Mouse (Mus musculus): Measurements from ENCODE around the gene Zdhhc7. TPM values are rescaled to one million over a fixed set of nuclear protein-coding genes. Genes with fewer than 3 reads are reported as not detected.

Gene Zdhhc7
- polyA plus RNA-seq, 1 experiment: 39.3 TPM

GRCm38 (mm10) chr8:120051006-120051405 is 50.3 kb downstream of the Zdhhc7 start:
- DNase-seq: no peak
- 30% methylated on average over 4 of the region's 4 CpGs for whole genome bisulfite sequencing
- TF ChIP-seq CTCF (IDR thresholded peaks at IDR 0.05; ENCODE audit: borderline replicate concordance, insufficient read depth, low read depth, low read length) (no peak), POLR2A (IDR thresholded peaks at IDR 0.05; ENCODE audit: borderline replicate concordance, insufficient read depth, low read length) (no peak)
- Histone ChIP-seq H3K27me3 (ENCODE audit: control insufficient read depth, insufficient read depth, low read length) (no peaks in the 10 kb centered on the region), H3K4me1 (ENCODE audit: control insufficient read depth, insufficient read depth, low read length) (peaks cover 22% of the 10 kb centered on the region), H3K4me3 (replicated peaks; ENCODE audit: insufficient read depth, low read depth, low read length) (no peak overlapping the region), H3K27ac (ENCODE audit: insufficient read depth, low read length) (no peak overlapping the region)

- Histone ChIP-seq H3K27me3 (ENCODE audit: control insufficient read depth, insufficient read depth, low read length) (no peaks in the 10 kb centered on the region), H3K27ac (ENCODE audit: insufficient read depth, low read length) (no peak overlapping the region), H3K4me1 (ENCODE audit: control insufficient read depth, insufficient read depth, low read length) (peaks cover 24% of the 10 kb centered on the region), H3K4me3 (replicated peaks; ENCODE audit: insufficient read depth, low read depth, low read length) (no peak overlapping the region)
- 63% methylated on average over 10 of the region's 10 CpGs for WGBS
- TF ChIP-seq POLR2A (IDR thresholded peaks at IDR 0.05; ENCODE audit: borderline replicate concordance, insufficient read depth, low read length) (no peak), CTCF (IDR thresholded peaks at IDR 0.05; ENCODE audit: borderline replicate concordance, insufficient read depth, low read depth, low read length) (no peak)
- peak in 1 of 2 experiments; percentile 50 for DNase-seq
Observed at GRCm38 (mm10) chr8:120050376-120050775, 50.9 kb downstream of the Zdhhc7 start.

DNA sequence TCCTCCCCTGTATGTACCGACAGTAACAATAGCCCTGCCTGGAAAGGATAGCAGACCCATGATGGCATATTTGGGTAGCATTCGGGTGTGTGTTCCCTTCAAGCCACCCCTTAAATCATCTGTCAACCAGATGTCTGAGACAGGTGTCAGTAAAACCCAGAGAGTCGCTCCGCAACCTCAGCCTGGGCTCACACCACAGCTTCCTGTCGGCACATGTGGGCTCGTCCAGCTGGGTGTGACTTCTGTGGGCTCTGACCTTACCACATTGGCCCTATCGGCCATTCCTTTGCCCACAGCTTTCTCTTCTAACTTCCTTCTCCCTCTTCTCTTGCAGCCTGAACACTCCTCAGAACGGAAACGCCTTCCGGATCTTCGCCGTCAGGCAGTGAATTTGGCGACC is 51.3 kb downstream of the Zdhhc7 start:
- Histone ChIP-seq H3K4me3 (replicated peaks; ENCODE audit: insufficient read depth, low read depth, low read length) (no peak overlapping the region), H3K4me1 (ENCODE audit: control insufficient read depth, insufficient read depth, low read length) (peaks cover 24% of the 10 kb centered on the region), H3K27ac (ENCODE audit: insufficient read depth, low read length) (no peak overlapping the region), H3K27me3 (ENCODE audit: control insufficient read depth, insufficient read depth, low read length) (no peaks in the 10 kb centered on the region)
- 95% methylated on average over 13 of the region's 13 CpGs for WGBS
- TF ChIP-seq CTCF (IDR thresholded peaks at IDR 0.05; ENCODE audit: borderline replicate concordance, insufficient read depth, low read depth, low read length) (no peak), POLR2A (IDR thresholded peaks at IDR 0.05; ENCODE audit: borderline replicate concordance, insufficient read depth, low read length) (no peak)
- no peak for DNase-seq

- Histone ChIP-seq H3K4me3 (replicated peaks; ENCODE audit: insufficient read depth, low read depth, low read length) (no peak overlapping the region), H3K27me3 (ENCODE audit: control insufficient read depth, insufficient read depth, low read length) (no peaks in the 10 kb centered on the region), H3K4me1 (ENCODE audit: control insufficient read depth, insufficient read depth, low read length) (peaks cover 24% of the 10 kb centered on the region), H3K27ac (ENCODE audit: insufficient read depth, low read length) (no peak overlapping the region)
- TF ChIP-seq CTCF (IDR thresholded peaks at IDR 0.05; ENCODE audit: borderline replicate concordance, insufficient read depth, low read depth, low read length): no peak
- no peak for TF ChIP-seq POLR2A (IDR thresholded peaks at IDR 0.05; ENCODE audit: borderline replicate concordance, insufficient read depth, low read length)
- peak; percentile 81 to 89 for DNase-seq
- WGBS: 26% methylated on average over 14 of the region's 14 CpGs
Observed at GRCm38 (mm10) chr8:120046258-120047020, 54.8 kb downstream of the Zdhhc7 start.

DNA sequence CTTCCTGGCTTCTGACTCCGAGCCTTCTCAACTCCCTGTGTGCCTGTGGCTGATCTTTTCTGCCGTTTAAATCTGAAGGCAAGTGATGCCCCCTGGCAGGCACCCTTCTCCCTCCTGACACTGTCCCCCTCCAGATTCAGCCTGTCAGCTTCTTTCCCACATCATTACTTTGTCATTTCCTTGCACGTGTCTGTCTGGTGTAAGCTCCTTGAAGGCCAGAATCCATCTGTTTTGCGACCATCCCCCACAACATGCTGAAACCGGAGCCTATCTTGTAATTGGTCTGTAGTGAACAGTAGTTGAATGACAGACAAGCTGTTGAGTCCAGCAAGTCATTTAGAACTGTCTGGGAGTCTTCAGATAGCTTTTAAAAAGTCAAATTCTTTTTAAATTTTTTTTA is 55.8 kb downstream of the Zdhhc7 start:
- no peaks in the 10 kb centered on the region for H3K27me3 ChIP-seq (ENCODE audit: control insufficient read depth, insufficient read depth, low read length)
- H3K4me3 ChIP-seq (replicated peaks; ENCODE audit: insufficient read depth, low read depth, low read length): no peak overlapping the region
- DNase-seq: no peak
- H3K27ac ChIP-seq (ENCODE audit: insufficient read depth, low read length): no peak overlapping the region
- WGBS: 83% methylated on average over 5 of the region's 5 CpGs
- peaks cover 15% of the 10 kb centered on the region; the same call in 1 of the 2 replicates for H3K4me1 ChIP-seq (ENCODE audit: control insufficient read depth, insufficient read depth, low read length)
- no peak for TF ChIP-seq POLR2A (IDR thresholded peaks at IDR 0.05; ENCODE audit: borderline replicate concordance, insufficient read depth, low read length)
- no peak for TF ChIP-seq CTCF (IDR thresholded peaks at IDR 0.05; ENCODE audit: borderline replicate concordance, insufficient read depth, low read depth, low read length)

DNA sequence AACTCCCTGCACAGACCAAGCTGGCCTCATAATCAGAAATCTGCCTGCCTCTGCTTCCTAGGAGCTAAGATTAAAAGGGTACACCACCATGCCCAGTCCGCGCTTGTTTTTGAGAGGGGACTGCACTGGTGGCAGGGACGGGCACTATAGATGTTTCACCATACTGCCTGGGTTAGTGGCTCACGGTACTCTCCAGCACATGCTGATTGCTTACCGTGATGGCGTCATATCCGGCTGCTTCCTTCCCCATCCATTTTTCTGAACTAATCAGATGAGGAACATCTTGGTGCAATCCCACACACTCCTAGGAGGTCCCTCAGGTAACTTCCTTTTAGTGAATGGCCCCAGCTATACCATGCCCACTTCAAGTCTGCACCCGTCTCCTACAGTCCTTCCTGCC is 56.4 kb downstream of the Zdhhc7 start:
- DNase-seq: no peak
- no peak for TF ChIP-seq POLR2A (IDR thresholded peaks at IDR 0.05; ENCODE audit: borderline replicate concordance, insufficient read depth, low read length)
- no peak for TF ChIP-seq CTCF (IDR thresholded peaks at IDR 0.05; ENCODE audit: borderline replicate concordance, insufficient read depth, low read depth, low read length)
- H3K27me3 ChIP-seq (ENCODE audit: control insufficient read depth, insufficient read depth, low read length): no peaks in the 10 kb centered on the region
- H3K27ac ChIP-seq (ENCODE audit: insufficient read depth, low read length): no peak overlapping the region
- 96% methylated on average over 8 of the region's 8 CpGs for WGBS
- peaks cover 12% of the 10 kb centered on the region; the same call in 1 of the 2 replicates for H3K4me1 ChIP-seq (ENCODE audit: control insufficient read depth, insufficient read depth, low read length)
- no peak overlapping the region for H3K4me3 ChIP-seq (replicated peaks; ENCODE audit: insufficient read depth, low read depth, low read length)

- no peaks in the 10 kb centered on the region for H3K27me3 ChIP-seq (ENCODE audit: control insufficient read depth, insufficient read depth, low read length)
- TF ChIP-seq POLR2A (IDR thresholded peaks at IDR 0.05; ENCODE audit: borderline replicate concordance, insufficient read depth, low read length) (no peak), CTCF (IDR thresholded peaks at IDR 0.05; ENCODE audit: borderline replicate concordance, insufficient read depth, low read depth, low read length) (no peak)
- WGBS: 89% methylated on average over 10 of the region's 10 CpGs
- no peak for DNase-seq
- peaks cover 21% of the 10 kb centered on the region for H3K4me1 ChIP-seq (ENCODE audit: control insufficient read depth, insufficient read depth, low read length)
- H3K4me3 ChIP-seq (replicated peaks; ENCODE audit: insufficient read depth, low read depth, low read length): no peak overlapping the region
- no peak overlapping the region for H3K27ac ChIP-seq (ENCODE audit: insufficient read depth, low read length)
Observed at GRCm38 (mm10) chr8:120042542-120043312, 58.6 kb downstream of the Zdhhc7 start.
